9 mouse cellular contexts compared by ENCODE assay signal in the genomic region with DNA sequence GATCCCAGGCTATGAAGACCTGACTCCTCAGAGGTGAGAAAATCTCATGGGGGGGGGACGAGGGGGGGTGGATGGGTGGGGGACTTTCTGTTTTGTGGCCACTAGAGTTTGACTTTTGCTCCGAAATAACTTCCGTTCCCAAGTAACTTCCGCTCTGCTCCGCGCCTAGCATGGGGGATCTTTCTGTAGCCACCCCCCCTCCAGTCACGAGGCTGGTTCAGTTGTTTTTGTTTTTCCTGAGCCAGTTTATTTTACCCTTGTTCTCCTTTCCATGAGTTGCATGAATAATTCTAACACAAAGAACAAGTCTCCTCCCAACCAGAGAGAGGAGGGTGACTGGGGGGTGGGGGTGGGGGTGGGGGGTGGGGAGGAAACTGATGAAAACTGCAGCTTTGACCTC.
DNase-seq lines count a peak whose midpoint lies in the region; ATAC-seq and TF ChIP-seq lines count a peak whose summit lies in the region.
"Had no signal": no experiment of that assay in that cellular context is flagged by ENCODE, and none has a peak within 500 bp of the region (broad histone marks: within the 10 kb centered on the region; RNA-seq: fewer than 3 reads in every experiment).

No protein-coding gene starts in this region.

- H3K36me3 ChIP-seq in intestine, embryonic 16.5 days (ENCODE audit: control insufficient read depth, insufficient read depth, low read length) = no peaks in the 10 kb centered on the region
- H3K36me3 ChIP-seq in intestine, postnatal 0 days (ENCODE audit: control insufficient read depth, insufficient read depth) = no peaks in the 10 kb centered on the region
- H3K36me3 ChIP-seq in neural tube, embryonic 14.5 days (ENCODE audit: control insufficient read depth, insufficient read depth, low read length) = no peaks in the 10 kb centered on the region

- no peak for ATAC-seq in intestine, embryonic 16.5 days
- ATAC-seq in intestine, postnatal 0 days = no peak
- ATAC-seq in hematopoietic stem cell, adult 5-6 weeks (replicated peaks in 1 of 2; ENCODE audit: insufficient read depth in 1 of 2, low FRiP score in 2 of 2, low TSS enrichment in 1 of 2, low read depth in 1 of 2, poor library complexity in 2 of 2, severe bottlenecking in 2 of 2) = peak; percentile 53 to 84
- ATAC-seq in neural tube, embryonic 14.5 days (ENCODE audit: low read depth) = no peak

- no peaks in the 10 kb centered on the region for H3K9me3 ChIP-seq in intestine, embryonic 16.5 days (ENCODE audit: control insufficient read depth, low read length)
- no peaks in the 10 kb centered on the region for H3K9me3 ChIP-seq in intestine, postnatal 0 days (ENCODE audit: control insufficient read depth)
- no peaks in the 10 kb centered on the region for H3K9me3 ChIP-seq in neural tube, embryonic 14.5 days (ENCODE audit: control insufficient read depth, low read length)

- no peak for TF ChIP-seq CTCF in intestine, postnatal 0 days (IDR thresholded peaks at IDR 0.05; ENCODE audit: low read depth)

- peak overlapping the region; percentile 25; the same call in 1 of the 2 replicates for H3K4me2 ChIP-seq in intestine, embryonic 16.5 days (ENCODE audit: low read depth, low read length)
- no peak overlapping the region for H3K4me2 ChIP-seq in intestine, postnatal 0 days (replicated peaks; ENCODE audit: low read depth)
- H3K4me2 ChIP-seq in neural tube, embryonic 14.5 days (ENCODE audit: low read depth, low read length) = peak overlapping the region; percentile 24; the same call in 1 of the 2 replicates

- WGBS in intestine, embryonic 16.5 days = 22% methylated on average over 7 of the region's 7 CpGs
- 54% methylated on average over 7 of the region's 7 CpGs for WGBS in intestine, postnatal 0 days
- WGBS in neural tube, embryonic 14.5 days = 13% methylated on average over 7 of the region's 7 CpGs

- no peak overlapping the region for H3K27ac ChIP-seq in intestine, embryonic 16.5 days (ENCODE audit: low read length)
- no peak overlapping the region for H3K27ac ChIP-seq in intestine, postnatal 0 days (ENCODE audit: low read depth, low read length)
- H3K27ac ChIP-seq in neural tube, embryonic 14.5 days (ENCODE audit: low read depth, low read length) = no peak overlapping the region
- H3K27ac ChIP-seq: heart, adult 2 months had no signal

- no peaks in the 10 kb centered on the region for H3K27me3 ChIP-seq in intestine, embryonic 16.5 days (replicated peaks; ENCODE audit: control insufficient read depth, insufficient read depth, low read length)
- H3K27me3 ChIP-seq in intestine, postnatal 0 days (replicated peaks; ENCODE audit: control insufficient read depth, insufficient read depth, low read length) = no peaks in the 10 kb centered on the region
- no peaks in the 10 kb centered on the region for H3K27me3 ChIP-seq in neural tube, embryonic 14.5 days (ENCODE audit: control insufficient read depth, insufficient read depth, low read length)

- no peak overlapping the region for H3K4me3 ChIP-seq in intestine, embryonic 16.5 days (ENCODE audit: low read length)
- no peak overlapping the region for H3K4me3 ChIP-seq in intestine, postnatal 0 days (ENCODE audit: low read depth, low read length)
- H3K4me3 ChIP-seq in neural tube, embryonic 14.5 days (ENCODE audit: low read depth, low read length) = no peak overlapping the region
- H3K4me3 ChIP-seq: heart, adult 2 months had no signal

- peak; percentile 7 for DNase-seq in liver
- no peak for DNase-seq in urinary bladder, postnatal 14 days (ENCODE audit: low spot score)
- no peak for DNase-seq in urinary bladder, postnatal 25 days (ENCODE audit: low spot score)
- no peak for DNase-seq in layer of hippocampus, adult 9-11 months

- no peak overlapping the region for H3K9ac ChIP-seq in intestine, embryonic 16.5 days (ENCODE audit: low read depth, low read length)
- no peak overlapping the region for H3K9ac ChIP-seq in intestine, postnatal 0 days (ENCODE audit: low read depth, low read length)
- H3K9ac ChIP-seq in neural tube, embryonic 14.5 days (replicated peaks; ENCODE audit: low read depth, low read length) = no peak overlapping the region

- 0 out of 2 replicates have a peak, but pooled peaks cover 6% of the 10 kb centered on the region for H3K4me1 ChIP-seq in intestine, embryonic 16.5 days (ENCODE audit: control insufficient read depth, insufficient read depth, low read length)
- no peaks in the 10 kb centered on the region for H3K4me1 ChIP-seq in intestine, postnatal 0 days (replicated peaks; ENCODE audit: control insufficient read depth, insufficient read depth, low read length)
- no peaks in the 10 kb centered on the region for H3K4me1 ChIP-seq in neural tube, embryonic 14.5 days (ENCODE audit: control insufficient read depth, insufficient read depth, low read length)

Comparison
In these comparisons a context has a peak if more than half of its experiments do, and no peak if none do; other contexts are left out.
1. ATAC-seq: peak in hematopoietic stem cell, adult 5-6 weeks (2 of 2); none in intestine, embryonic 16.5 days (single experiment), intestine, postnatal 0 days (single experiment) and neural tube, embryonic 14.5 days (single experiment).